Mouse (Mus musculus): ENCODE data around the gene Mertk.

DNA sequence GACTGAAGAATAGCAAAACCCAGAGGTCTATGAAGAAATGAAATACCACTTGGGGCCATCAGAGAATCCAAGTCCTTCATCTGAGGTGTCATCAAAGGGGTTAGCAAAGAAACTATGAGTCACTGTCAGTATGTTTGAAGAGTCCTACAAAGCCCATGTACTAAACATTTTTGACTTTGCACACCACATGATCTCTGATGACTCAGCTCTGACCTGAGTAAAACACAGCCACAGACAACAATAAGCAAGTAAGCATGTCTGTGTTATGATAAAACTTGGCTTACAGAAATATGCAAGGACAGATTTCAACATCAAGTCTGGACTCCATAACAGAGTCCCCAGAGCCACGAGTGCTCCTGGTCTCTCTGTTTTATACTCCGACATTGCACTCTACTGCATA lies 134.3 kb downstream of the Mertk start:
- TF ChIP-seq GATA1 (IDR thresholded peaks at IDR 0.05; ENCODE audit: borderline replicate concordance, low read length) (no peak), FLI1 (IDR thresholded peaks at IDR 0.05; ENCODE audit: low read length) (no peak)

Measured in megakaryocyte, embryonic 14.5 days (primary cell).